Mouse (Mus musculus) CD4-positive, CD25-positive, alpha-beta regulatory T cell (primary cell): ENCODE results near the gene Acadl. TPM values are rescaled to one million over a fixed set of nuclear protein-coding genes. Genes with fewer than 3 reads are reported as not detected.

Experiments
- polyA plus RNA-seq: library from polyadenylated mRNA; unstranded; fragments of 100-300 nt; shearing (Covaris generic); gene quantifications from one replicate; pipeline ENCODE4 v1.2.1, GENCODE M21; 2017

The Acadl gene
- 69.5 TPM for polyA plus RNA-seq

DNA sequence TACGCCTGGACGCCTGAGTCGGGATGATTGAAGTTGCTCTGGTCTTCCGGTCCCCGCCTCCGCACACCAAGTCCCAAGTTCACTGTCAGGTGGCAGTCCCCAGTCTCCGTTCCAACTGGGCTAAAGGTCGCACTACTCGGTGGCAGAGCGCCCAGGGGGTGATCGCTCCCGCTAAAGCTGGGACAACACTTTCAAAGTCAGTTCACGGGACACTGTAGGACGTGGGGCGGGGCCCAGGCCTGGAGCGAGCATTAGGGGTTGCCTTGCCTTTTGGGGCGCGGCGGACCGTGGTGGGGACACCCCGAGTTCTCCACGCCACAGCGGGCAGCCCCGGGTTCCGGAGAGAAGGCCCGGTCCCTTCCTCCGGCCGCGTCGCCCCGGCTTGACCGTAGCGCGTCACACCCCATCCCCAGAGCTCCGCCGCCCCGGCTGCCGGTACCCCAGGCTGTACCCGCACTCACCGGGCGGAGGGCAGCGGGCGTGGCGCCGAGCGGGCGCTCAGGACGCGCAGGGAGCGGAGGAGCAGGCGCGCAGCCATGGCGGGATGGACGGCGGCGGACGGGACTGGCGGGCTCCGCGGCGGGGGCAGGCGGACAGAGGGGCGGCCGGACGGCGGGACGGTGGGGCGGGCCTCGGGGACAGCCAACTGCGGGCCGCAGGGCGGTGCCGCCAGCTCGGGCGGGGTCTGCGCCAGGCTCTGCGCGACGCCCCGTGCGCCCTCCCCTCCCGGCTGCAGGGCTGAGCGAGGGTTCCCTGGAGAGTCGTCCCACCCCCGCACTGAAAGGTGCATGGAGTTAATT, at the start of gene Acadl:
Gene Acadl, minus strand, starts transcription at position 566 of the 800 bp plus-strand sequence.

DNA sequence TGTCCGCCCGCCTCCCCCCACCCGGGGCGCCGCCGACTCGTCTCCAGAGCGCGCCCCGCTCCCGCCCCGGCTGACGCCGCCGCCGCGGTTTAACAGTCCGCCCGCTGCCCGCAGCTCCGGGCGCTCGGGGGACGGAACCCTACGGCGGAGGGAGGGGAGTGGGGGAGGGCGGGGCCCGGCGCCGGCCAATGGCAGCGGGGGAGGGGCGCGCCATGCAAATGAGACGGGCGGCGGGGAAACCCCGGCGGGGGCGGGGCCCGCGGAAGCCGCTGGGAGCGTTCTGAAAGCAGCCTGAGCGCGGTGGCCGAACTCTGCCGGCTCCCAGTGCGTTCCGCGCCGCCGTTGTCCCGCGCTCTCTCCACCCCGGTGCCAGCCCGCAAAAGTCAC, 45.6 kb downstream of the Acadl start, which contains the start of gene Kansl1l:
Gene Kansl1l, minus strand, starts transcription at position 110 of the 387 bp plus-strand sequence.

Other genes with a start within 250 kb of the Acadl start
- 52.2 TPM for gene Rpe, start 162.4 kb downstream of the Acadl start, polyA plus RNA-seq
- gene Kansl1l, start 45.7 kb downstream of the Acadl start, polyA plus RNA-seq: 23.0 TPM
- not detected for gene Myl1, start 82.1 kb upstream of the Acadl start, polyA plus RNA-seq
- gene Lancl1, start 175.6 kb upstream of the Acadl start, polyA plus RNA-seq: 73.2 TPM